Mouse (Mus musculus): ENCODE results near the gene Trappc1. TPM values are rescaled to one million over a fixed set of nuclear protein-coding genes. Genes with fewer than 3 reads are reported as not detected.
A peak's percentile ranks its signal among the peaks of the same experiment; 100 is the strongest.

The Trappc1 gene
- total and polyA plus RNA-seq, 3 experiments = 85.4 to 124 (median 102) TPM

DNA sequence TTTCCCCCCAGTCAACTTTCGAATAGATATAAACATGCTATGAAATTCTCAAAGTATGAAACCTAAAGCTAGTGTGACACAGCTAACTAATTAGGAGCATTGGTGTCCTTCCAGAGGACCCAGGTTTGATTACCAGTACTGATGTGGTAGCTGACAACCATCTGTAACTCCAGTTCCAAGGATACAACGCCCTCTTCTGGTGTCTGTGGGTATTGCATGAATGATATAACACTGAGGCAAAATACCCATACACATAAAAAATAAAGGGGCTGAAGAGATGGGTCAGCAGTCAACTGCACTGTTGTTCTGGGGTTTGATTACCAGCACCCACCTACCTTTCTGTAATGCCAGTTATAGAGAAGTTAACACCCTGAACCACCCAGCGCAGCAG, 49.0 kb downstream of the Trappc1 start:
- peaks cover 7 to 44% of the 10 kb centered on the region in 2 experiments for H3K36me3 ChIP-seq (replicated peaks in 1 of 2; ENCODE audit: control insufficient read depth in 1 of 2, insufficient read depth in 1 of 2, low read length in 1 of 2)
- no peak overlapping the region for H3K9ac ChIP-seq (ENCODE audit: insufficient read depth, low read depth)
- dilution Hi-C loops (cut with MboI; ENCODE audit: extremely low pct_ligation_motif_present, extremely low pct_unique_long_range_greater_than_20kb, low sequenced_read_pairs) = no loop called here
- peak; percentile 24 for DNase-seq (ENCODE audit: extremely low read depth)
- H3K4me1 ChIP-seq (ENCODE audit: control insufficient read depth in 1 of 2, insufficient read depth in 2 of 2) = peaks cover 4 to 22% of the 10 kb centered on the region in 2 experiments
- in situ Hi-C loops (cut with MboI; ENCODE audit: low pct_ligation_motif_present, low pct_unique_long_range_greater_than_20kb, low sequenced_read_pairs) = no loop called here
- H3K9me3 ChIP-seq (replicated peaks; ENCODE audit: low read length) = no peaks in the 10 kb centered on the region
- no peak overlapping the region for H3K4me3 ChIP-seq (replicated peaks in 1 of 3; ENCODE audit: low read depth in 2 of 3, low read length in 2 of 3, poor library complexity in 1 of 3)
- TF ChIP-seq GABPA (IDR thresholded peaks at IDR 0.05; ENCODE audit: insufficient replicate concordance, low read depth, low read length) = no peak
- peak; percentile 35 for TF ChIP-seq RAD21 (IDR thresholded peaks at IDR 0.05; ENCODE audit: low read depth, low read length)
- TF ChIP-seq CTCF (conservative IDR thresholded peaks at IDR 0.05 in 1 of 2, IDR thresholded peaks at IDR 0.05 in 1 of 2; ENCODE audit: low read depth in 2 of 2, low read length in 2 of 2) = peak; percentile 60 to 73
- no peak for TF ChIP-seq HCFC1 (IDR thresholded peaks at IDR 0.05; ENCODE audit: low read depth, low read length)
- TF ChIP-seq SMC3 (IDR thresholded peaks at IDR 0.05; ENCODE audit: low read depth, low read length) = peak; percentile 44
- no peaks in the 10 kb centered on the region for H3K27me3 ChIP-seq (replicated peaks)
- peaks cover 3% of the 10 kb centered on the region; the same call in 1 of the 2 replicates for H3K79me2 ChIP-seq (replicated peaks; ENCODE audit: control insufficient read depth, extremely low read depth, insufficient read depth, poor library complexity, severe bottlenecking)
- no peak overlapping the region for H3K4me2 ChIP-seq (ENCODE audit: insufficient read depth, low read depth, poor library complexity, severe bottlenecking)
- H3K27ac ChIP-seq (ENCODE audit: insufficient read depth, low read depth) = no peak overlapping the region

DNA sequence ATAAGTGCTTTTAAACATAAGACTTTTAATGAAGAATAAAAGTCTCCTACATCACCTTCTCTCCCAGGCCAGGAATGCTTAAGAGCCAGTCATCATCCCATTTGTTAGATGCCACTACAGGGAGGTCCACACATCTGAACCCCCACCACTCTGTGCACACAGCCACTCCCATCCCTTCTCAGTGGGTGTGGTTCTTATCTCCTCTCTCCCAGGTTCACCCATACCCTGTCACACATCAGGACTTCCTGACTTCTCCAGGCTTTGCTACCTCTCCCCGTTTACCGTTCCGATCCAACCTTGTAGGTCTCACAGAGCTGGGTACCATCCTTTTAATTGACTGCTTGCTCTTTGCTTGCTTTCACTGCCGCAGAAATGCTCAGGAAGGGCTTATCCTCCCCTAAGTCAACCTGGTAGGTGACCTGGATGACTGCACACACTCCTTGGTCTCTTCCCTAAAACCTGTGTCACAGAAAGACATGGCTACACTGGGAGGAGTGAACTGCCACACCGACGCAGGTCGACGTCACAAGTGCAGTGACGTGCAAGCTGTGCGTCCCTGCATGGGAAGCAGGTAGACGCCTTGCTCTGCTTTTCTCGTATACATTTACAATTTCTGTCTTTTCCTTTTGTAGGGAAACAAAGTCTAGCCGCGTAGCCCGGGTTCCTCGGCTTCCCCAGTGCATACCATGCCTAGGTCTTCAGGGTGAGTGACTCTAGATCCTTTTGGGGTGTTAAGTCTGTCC, 49.6 kb downstream of the Trappc1 start:
- in situ Hi-C loops (cut with MboI; ENCODE audit: low pct_ligation_motif_present, low pct_unique_long_range_greater_than_20kb, low sequenced_read_pairs) = no loop called here
- no peaks in the 10 kb centered on the region for H3K27me3 ChIP-seq (replicated peaks)
- H3K4me1 ChIP-seq (ENCODE audit: control insufficient read depth in 1 of 2, insufficient read depth in 2 of 2) = peaks cover 2 to 19% of the 10 kb centered on the region in 2 experiments; a peak in 2 of 4 replicates
- dilution Hi-C loops (cut with MboI; ENCODE audit: extremely low pct_ligation_motif_present, extremely low pct_unique_long_range_greater_than_20kb, low sequenced_read_pairs) = no loop called here
- no peak overlapping the region for H3K4me2 ChIP-seq (ENCODE audit: insufficient read depth, low read depth, poor library complexity, severe bottlenecking)
- TF ChIP-seq JUN (IDR thresholded peaks at IDR 0.05; ENCODE audit: insufficient read depth, low read depth, low read length) = no peak
- no peak for TF ChIP-seq PAX5 (IDR thresholded peaks at IDR 0.05; ENCODE audit: low read length)
- TF ChIP-seq MEF2A (IDR thresholded peaks at IDR 0.05; ENCODE audit: borderline replicate concordance, low read depth, low read length) = no peak
- TF ChIP-seq RCOR1 (conservative IDR thresholded peaks at IDR 0.05; ENCODE audit: low read depth, low read length) = no peak
- no peak overlapping the region for H3K9ac ChIP-seq (ENCODE audit: insufficient read depth, low read depth)
- no peak overlapping the region for H3K27ac ChIP-seq (ENCODE audit: insufficient read depth, low read depth)
- peaks cover 7 to 46% of the 10 kb centered on the region in 2 experiments for H3K36me3 ChIP-seq (replicated peaks in 1 of 2; ENCODE audit: control insufficient read depth in 1 of 2, insufficient read depth in 1 of 2, low read length in 1 of 2)
- DNase-seq (ENCODE audit: extremely low read depth) = no peak
- no peaks in the 10 kb centered on the region; the same call in 1 of the 2 replicates for H3K79me2 ChIP-seq (replicated peaks; ENCODE audit: control insufficient read depth, extremely low read depth, insufficient read depth, poor library complexity, severe bottlenecking)
- H3K9me3 ChIP-seq (replicated peaks; ENCODE audit: low read length) = no peaks in the 10 kb centered on the region
- H3K4me3 ChIP-seq (replicated peaks in 1 of 3; ENCODE audit: low read depth in 2 of 3, low read length in 2 of 3, poor library complexity in 1 of 3) = no peak overlapping the region

Other genes starting within 250 kb of the Trappc1 start
- gene Vamp2, start 235.5 kb upstream of the Trappc1 start, total RNA-seq (2012; rRNA removed) = 8.0 and 8.2 TPM in 2 replicates
- 1.3 and 1.4 TPM in 2 replicates for gene Vamp2, start 235.5 kb upstream of the Trappc1 start, total RNA-seq (2014; rRNA removed)
- gene Vamp2, start 235.5 kb upstream of the Trappc1 start, polyA plus RNA-seq (2012; ENCODE audit: insufficient read length, low read depth) = 26.0 and 26.7 TPM in 2 replicates
- 11.5 and 11.8 TPM in 2 replicates for gene Per1, start 228.8 kb upstream of the Trappc1 start, total RNA-seq (2012; rRNA removed)
- gene Per1, start 228.8 kb upstream of the Trappc1 start, total RNA-seq (2014; rRNA removed) = 2.8 and 3.2 TPM in 2 replicates
- gene Per1, start 228.8 kb upstream of the Trappc1 start, polyA plus RNA-seq (2012; ENCODE audit: insufficient read length, low read depth) = 37.9 and 38.3 TPM in 2 replicates
- gene Hes7, start 203.6 kb upstream of the Trappc1 start, total RNA-seq (2012; rRNA removed) = 0.04 TPM in 1 of 2 replicates, not detected in the other
- not detected in 2 replicates for gene Hes7, start 203.6 kb upstream of the Trappc1 start, total RNA-seq (2014; rRNA removed)
- not detected in 2 replicates for gene Hes7, start 203.6 kb upstream of the Trappc1 start, polyA plus RNA-seq (2012; ENCODE audit: insufficient read length, low read depth)
- gene 9130213A22Rik, start 201.4 kb upstream of the Trappc1 start, total RNA-seq (2012; rRNA removed) = not detected in 2 replicates
- gene 9130213A22Rik, start 201.4 kb upstream of the Trappc1 start, total RNA-seq (2014; rRNA removed) = not detected in 2 replicates
- not detected in 2 replicates for gene 9130213A22Rik, start 201.4 kb upstream of the Trappc1 start, polyA plus RNA-seq (2012; ENCODE audit: insufficient read length, low read depth)
- 0.13 TPM in 1 of 2 replicates, not detected in the other for gene Aloxe3, start 198.1 kb upstream of the Trappc1 start, total RNA-seq (2012; rRNA removed)
- gene Aloxe3, start 198.1 kb upstream of the Trappc1 start, total RNA-seq (2014; rRNA removed) = not detected in 2 replicates
- 0.19 and 0.23 TPM in 2 replicates for gene Aloxe3, start 198.1 kb upstream of the Trappc1 start, polyA plus RNA-seq (2012; ENCODE audit: insufficient read length, low read depth)
- not detected in 2 replicates for gene Alox12b, start 167.0 kb upstream of the Trappc1 start, total RNA-seq (2012; rRNA removed)
- gene Alox12b, start 167.0 kb upstream of the Trappc1 start, total RNA-seq (2014; rRNA removed) = not detected in 2 replicates
- not detected in 2 replicates for gene Alox12b, start 167.0 kb upstream of the Trappc1 start, polyA plus RNA-seq (2012; ENCODE audit: insufficient read length, low read depth)
- gene Alox8, start 126.1 kb upstream of the Trappc1 start, total RNA-seq (2012; rRNA removed) = 0.30 and 0.50 TPM in 2 replicates
- gene Alox8, start 126.1 kb upstream of the Trappc1 start, total RNA-seq (2014; rRNA removed) = not detected in 2 replicates
- gene Alox8, start 126.1 kb upstream of the Trappc1 start, polyA plus RNA-seq (2012; ENCODE audit: insufficient read length, low read depth) = 0.10 TPM in 1 of 2 replicates, not detected in the other
- not detected in 2 replicates for gene Gucy2e, start 86.9 kb upstream of the Trappc1 start, total RNA-seq (2012; rRNA removed)
- gene Gucy2e, start 86.9 kb upstream of the Trappc1 start, total RNA-seq (2014; rRNA removed) = 0.03 TPM in 1 of 2 replicates, not detected in the other
- not detected in 2 replicates for gene Gucy2e, start 86.9 kb upstream of the Trappc1 start, polyA plus RNA-seq (2012; ENCODE audit: insufficient read length, low read depth)
- gene Cntrob, start 205 bp upstream of the Trappc1 start, total RNA-seq (2012; rRNA removed) = 18.5 and 18.9 TPM in 2 replicates
- 16.4 and 22.0 TPM in 2 replicates for gene Cntrob, start 205 bp upstream of the Trappc1 start, total RNA-seq (2014; rRNA removed)
- 36.6 and 41.5 TPM in 2 replicates for gene Cntrob, start 205 bp upstream of the Trappc1 start, polyA plus RNA-seq (2012; ENCODE audit: insufficient read length, low read depth)
- gene Kcnab3, start 2.3 kb downstream of the Trappc1 start, total RNA-seq (2012; rRNA removed) = 0.67 and 1.1 TPM in 2 replicates
- 0.31 TPM in 1 of 2 replicates, not detected in the other for gene Kcnab3, start 2.3 kb downstream of the Trappc1 start, total RNA-seq (2014; rRNA removed)
- 0.38 and 0.39 TPM in 2 replicates for gene Kcnab3, start 2.3 kb downstream of the Trappc1 start, polyA plus RNA-seq (2012; ENCODE audit: insufficient read length, low read depth)
- gene Rnf227, start 16.5 kb downstream of the Trappc1 start, total RNA-seq (2012; rRNA removed) = 0.30 and 0.34 TPM in 2 replicates
- not detected in 2 replicates for gene Rnf227, start 16.5 kb downstream of the Trappc1 start, total RNA-seq (2014; rRNA removed)
- 0.21 TPM in 1 of 2 replicates, not detected in the other for gene Rnf227, start 16.5 kb downstream of the Trappc1 start, polyA plus RNA-seq (2012; ENCODE audit: insufficient read length, low read depth)
- 66.4 and 69.6 TPM in 2 replicates for gene Chd3, start 45.4 kb downstream of the Trappc1 start, total RNA-seq (2012; rRNA removed)
- gene Chd3, start 45.4 kb downstream of the Trappc1 start, total RNA-seq (2014; rRNA removed) = 30.6 and 31.9 TPM in 2 replicates
- gene Chd3, start 45.4 kb downstream of the Trappc1 start, polyA plus RNA-seq (2012; ENCODE audit: insufficient read length, low read depth) = 87.1 and 92.0 TPM in 2 replicates
- 193 and 208 TPM in 2 replicates for gene Naa38, start 71.5 kb downstream of the Trappc1 start, total RNA-seq (2012; rRNA removed)
- 161 and 201 TPM in 2 replicates for gene Naa38, start 71.5 kb downstream of the Trappc1 start, total RNA-seq (2014; rRNA removed)
- 137 and 153 TPM in 2 replicates for gene Naa38, start 71.5 kb downstream of the Trappc1 start, polyA plus RNA-seq (2012; ENCODE audit: insufficient read length, low read depth)
- gene Cyb5d1, start 71.7 kb downstream of the Trappc1 start, total RNA-seq (2012; rRNA removed) = 28.4 and 37.4 TPM in 2 replicates
- gene Cyb5d1, start 71.7 kb downstream of the Trappc1 start, total RNA-seq (2014; rRNA removed) = 27.3 and 29.3 TPM in 2 replicates
- 29.5 and 33.2 TPM in 2 replicates for gene Cyb5d1, start 71.7 kb downstream of the Trappc1 start, polyA plus RNA-seq (2012; ENCODE audit: insufficient read length, low read depth)
- gene Tmem88, start 74.3 kb downstream of the Trappc1 start, total RNA-seq (2012; rRNA removed) = 0.25 and 0.38 TPM in 2 replicates
- not detected in 2 replicates for gene Tmem88, start 74.3 kb downstream of the Trappc1 start, total RNA-seq (2014; rRNA removed)
- 0.16 and 0.22 TPM in 2 replicates for gene Tmem88, start 74.3 kb downstream of the Trappc1 start, polyA plus RNA-seq (2012; ENCODE audit: insufficient read length, low read depth)
- gene Kdm6b, start 89.7 kb downstream of the Trappc1 start, total RNA-seq (2012; rRNA removed) = 2.9 and 5.7 TPM in 2 replicates
- 0.36 and 0.66 TPM in 2 replicates for gene Kdm6b, start 89.7 kb downstream of the Trappc1 start, total RNA-seq (2014; rRNA removed)
- 6.0 and 7.2 TPM in 2 replicates for gene Kdm6b, start 89.7 kb downstream of the Trappc1 start, polyA plus RNA-seq (2012; ENCODE audit: insufficient read length, low read depth)
- gene Dnah2, start 225.1 kb downstream of the Trappc1 start, total RNA-seq (2012; rRNA removed) = under 0.01 TPM in 1 of 2 replicates, not detected in the other
- not detected in 2 replicates for gene Dnah2, start 225.1 kb downstream of the Trappc1 start, total RNA-seq (2014; rRNA removed)
- gene Dnah2, start 225.1 kb downstream of the Trappc1 start, polyA plus RNA-seq (2012; ENCODE audit: insufficient read length, low read depth) = 0.03 and 0.04 TPM in 2 replicates
- gene Efnb3, start 236.2 kb downstream of the Trappc1 start, total RNA-seq (2012; rRNA removed) = 1.1 and 1.3 TPM in 2 replicates
- 0.56 and 1.0 TPM in 2 replicates for gene Efnb3, start 236.2 kb downstream of the Trappc1 start, total RNA-seq (2014; rRNA removed)
- 2.7 and 2.8 TPM in 2 replicates for gene Efnb3, start 236.2 kb downstream of the Trappc1 start, polyA plus RNA-seq (2012; ENCODE audit: insufficient read length, low read depth)

Measured in CH12.LX (cell line).